Mouse (Mus musculus) heart, embryonic 16.5 days (tissue): ENCODE measurements at regions not wholly inside any gene's neighbourhood (a gene's known extent, or its start where the extent isn't known, plus 50 kb on each side); places are given as distances from the start of the nearest gene placed in this dataset.
"Not testable (repeated sequence)": the region's sequence is repeated elsewhere in the genome, so short reads cannot be mapped to it uniquely, and the experiment has no call there.

Experiments used
- ATAC-seq: fragments of 200-750 bp; cut with Nextera tagmentation; replicated peaks from 2 replicates; pipeline ENCODE4 v1.8.0; 2017; ENCODE audit warnings: moderate number of reproducible peaks; ENCODE audit not compliant: insufficient read depth, low FRiP score; ENCODE audit errors: extremely low read depth
- H3K27ac ChIP-seq: fragments of 300-500 bp; sonication (generic); 2 replicates; pipeline ENCODE4 v1.5.1; 2014; ENCODE audit warnings: mild to moderate bottlenecking, low read length, control low read depth, moderate library complexity
- H3K27me3 ChIP-seq: fragments of 300-500 bp; sonication (generic); 2 replicates; pipeline ENCODE4 v1.6.1; 2014; ENCODE audit warnings: low read length, mixed read lengths; ENCODE audit not compliant: control insufficient read depth, insufficient read depth
- H3K36me3 ChIP-seq: fragments of 300-500 bp; sonication (generic); 2 replicates; pipeline ENCODE4 v1.6.1; 2014; ENCODE audit not compliant: control insufficient read depth, insufficient read depth
- H3K4me1 ChIP-seq: fragments of 300-500 bp; sonication (generic); 2 replicates; pipeline ENCODE4 v1.6.1; 2014; ENCODE audit warnings: low read length, mixed read lengths; ENCODE audit not compliant: control insufficient read depth, insufficient read depth
- H3K4me2 ChIP-seq: fragments of 300-500 bp; sonication (generic); 2 replicates; pipeline ENCODE4 v1.6.1; 2014; ENCODE audit warnings: low read depth, mild to moderate bottlenecking, control low read depth, low read length
- H3K4me3 ChIP-seq: fragments of 300-500 bp; sonication (generic); 2 replicates; pipeline ENCODE4 v1.5.1; 2014; ENCODE audit warnings: mild to moderate bottlenecking, control low read depth, low read length
- H3K9ac ChIP-seq: fragments of 300-500 bp; sonication (generic); 2 replicates; pipeline ENCODE4 v1.6.1; 2014; ENCODE audit warnings: low read length, control low read depth
- H3K9me3 ChIP-seq: fragments of 300-500 bp; sonication (generic); replicated peaks from 2 replicates; pipeline ENCODE4 v1.6.1; 2016; ENCODE audit warnings: low read length; ENCODE audit not compliant: control insufficient read depth
- whole genome bisulfite sequencing: fragments of 180-500 bp; shearing (Covaris S2); extraction: QIAGEN DNeasy Blood & Tissue Kit; methylation state at CpG from one replicate; pipeline ENCODE4 v1.1.7; 2014; 5-methylcytosine and 5-hydroxymethylcytosine counted together

DNA sequence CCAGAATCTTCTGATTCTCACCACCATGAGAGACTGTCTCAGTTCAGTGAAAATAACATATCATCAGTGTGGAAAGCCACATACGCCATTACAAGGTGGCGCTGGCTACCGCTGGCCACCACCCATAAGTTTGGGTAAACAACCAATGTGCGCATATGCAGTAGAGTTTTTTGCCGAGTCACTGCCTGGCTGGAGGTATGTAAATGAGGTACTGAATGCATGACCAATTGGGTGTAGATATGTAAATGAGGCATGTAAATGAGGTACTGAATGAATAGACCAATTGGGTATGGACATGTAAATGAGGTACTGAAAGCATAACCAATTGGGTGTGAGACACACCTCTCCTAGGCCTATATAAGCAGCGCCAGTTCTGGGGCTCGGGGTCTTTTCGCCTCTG is 136.3 kb downstream of the Dad1 start:
- not testable (repeated sequence) for H3K27ac ChIP-seq, H3K4me3 ChIP-seq, H3K9me3 ChIP-seq, H3K4me1 ChIP-seq, H3K27me3 ChIP-seq, H3K9ac ChIP-seq, ATAC-seq, H3K36me3 ChIP-seq, H3K4me2 ChIP-seq
- 93% methylated on average over 8 of the region's 8 CpGs for WGBS

DNA sequence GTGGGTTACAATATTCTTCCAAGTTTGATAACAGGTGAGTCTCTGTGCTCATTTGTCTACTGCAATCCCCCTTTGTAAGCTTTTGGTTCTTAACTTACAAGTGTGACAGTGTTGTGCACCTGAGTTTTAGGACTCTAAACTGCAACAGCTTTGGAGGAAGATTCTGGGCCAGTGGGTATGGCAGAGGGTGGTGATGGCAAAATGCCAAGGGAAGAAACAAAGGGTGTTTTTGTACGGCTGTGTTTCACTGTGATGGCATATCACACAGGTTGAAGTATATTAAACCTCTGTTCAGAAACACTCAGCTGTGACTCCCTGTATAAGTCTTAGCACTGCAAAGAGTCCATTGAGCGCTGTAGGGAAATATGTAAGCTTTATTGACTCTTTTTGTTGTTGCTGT is 140.7 kb downstream of the Dad1 start:
- 65% methylated on average over 2 of the region's 2 CpGs for WGBS

DNA sequence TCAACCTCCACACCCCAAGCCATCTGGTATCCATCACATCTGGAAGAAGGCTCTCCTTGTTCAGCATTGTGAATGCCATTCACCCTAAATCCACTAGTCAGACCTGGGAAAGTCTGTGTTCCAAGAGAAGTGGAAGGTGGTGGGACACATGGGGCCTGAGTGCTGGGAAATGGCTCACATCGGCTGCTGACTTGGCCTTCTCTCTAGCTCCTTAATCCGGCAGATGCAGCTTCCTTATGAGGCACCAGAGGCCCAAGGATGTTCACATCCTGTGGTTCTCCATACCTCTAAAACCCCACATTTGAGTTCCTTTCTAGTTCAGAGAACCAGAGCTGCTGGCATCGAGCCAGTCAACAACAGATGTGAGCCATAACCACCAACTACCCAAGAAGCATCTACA is 142.9 kb downstream of the Dad1 start:
- H3K9ac ChIP-seq = no peak overlapping the region
- 0 out of 2 replicates have a peak, but pooled peaks have one; percentile 10 for ATAC-seq
- H3K4me1 ChIP-seq = peaks cover 17% of the 10 kb centered on the region
- H3K4me2 ChIP-seq = no peak overlapping the region
- 64% methylated on average over 3 of the region's 3 CpGs for WGBS
- no peak overlapping the region for H3K4me3 ChIP-seq
- no peaks in the 10 kb centered on the region for H3K9me3 ChIP-seq
- no peaks in the 10 kb centered on the region for H3K27me3 ChIP-seq
- no peaks in the 10 kb centered on the region for H3K36me3 ChIP-seq
- H3K27ac ChIP-seq = peak overlapping the region; percentile 39; the same call in 1 of the 2 replicates

More for the DNA sequence above, 140.7 kb downstream of the Dad1 start:
- ATAC-seq = no peak
- no peaks in the 10 kb centered on the region for H3K36me3 ChIP-seq
- H3K27ac ChIP-seq = no peak overlapping the region
- H3K4me1 ChIP-seq = peaks cover 11% of the 10 kb centered on the region
- no peak overlapping the region for H3K4me3 ChIP-seq
- no peak overlapping the region for H3K9ac ChIP-seq
- H3K27me3 ChIP-seq = no peaks in the 10 kb centered on the region
- H3K9me3 ChIP-seq = no peaks in the 10 kb centered on the region
- H3K4me2 ChIP-seq = no peak overlapping the region

DNA sequence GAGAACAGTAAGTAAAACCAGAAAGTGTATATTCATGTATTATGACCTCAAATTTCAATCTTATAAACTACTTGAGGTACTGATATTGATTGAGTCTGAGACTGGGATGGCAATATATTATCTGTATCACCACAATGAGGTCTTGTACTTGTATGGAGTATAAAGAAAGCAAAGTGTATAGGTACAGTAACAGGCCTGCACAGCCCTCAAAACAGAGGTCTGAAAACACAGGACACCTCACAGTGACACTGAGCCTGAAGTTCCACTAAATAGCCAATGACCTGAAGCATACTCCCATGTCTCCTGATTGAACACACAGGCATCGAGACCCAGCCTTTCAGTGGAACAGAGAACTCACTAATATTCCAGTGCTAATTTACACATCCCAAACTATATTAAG is 144.8 kb downstream of the Dad1 start:
- Histone ChIP-seq H3K4me2 (peak overlapping the region; percentile 55; the same call in 1 of the 2 replicates), H3K9ac (no peak overlapping the region), H3K27me3 (no peaks in the 10 kb centered on the region), H3K36me3 (no peaks in the 10 kb centered on the region), H3K27ac (no peak overlapping the region; the same call in 1 of the 2 replicates), H3K4me1 (peaks cover 17% of the 10 kb centered on the region), H3K4me3 (no peak overlapping the region), H3K9me3 (no peaks in the 10 kb centered on the region)
- no peak for ATAC-seq
- WGBS = 79% methylated on average over 1 of the region's 1 CpGs

DNA sequence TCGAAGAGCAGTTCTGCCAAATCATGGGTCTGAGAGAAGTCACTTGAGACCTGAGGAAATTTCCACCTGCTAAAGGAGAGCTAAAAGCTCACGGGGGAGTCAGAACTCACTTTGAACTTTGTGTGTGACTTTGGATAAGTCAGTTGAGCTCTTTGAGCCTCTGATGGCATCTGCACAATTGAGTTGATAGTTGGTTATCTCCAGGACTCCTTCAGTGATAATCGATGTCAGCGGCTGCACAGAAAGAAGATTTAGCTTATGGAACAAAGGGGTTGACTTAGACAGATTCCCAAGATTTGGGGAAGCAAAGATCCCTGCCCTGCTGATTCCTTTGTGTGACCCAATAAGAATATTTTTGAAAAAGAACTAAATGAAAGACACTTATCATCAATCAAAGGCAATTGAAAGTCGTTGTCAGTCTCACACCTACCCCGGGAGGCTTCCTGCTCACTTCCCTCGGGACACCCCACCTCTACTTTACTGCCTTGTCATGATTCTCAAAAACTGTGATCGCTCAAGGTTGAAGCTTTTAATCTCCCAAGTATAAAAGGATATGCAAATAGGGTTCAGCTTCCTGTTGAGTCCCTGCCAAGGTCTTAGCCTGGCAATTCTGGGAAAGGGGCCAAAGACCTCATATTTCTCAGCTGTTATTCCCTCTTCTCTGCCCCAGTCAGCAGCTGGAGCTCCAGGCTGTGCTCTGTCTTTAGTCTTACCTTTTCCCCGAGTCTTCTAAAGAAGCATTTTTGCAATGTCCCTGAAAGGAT is 145.4 kb downstream of the Dad1 start:
- Histone ChIP-seq H3K27ac (peak overlapping the region; percentile 12; the same call in 1 of the 2 replicates), H3K4me3 (no peak overlapping the region), H3K4me2 (peak overlapping the region; percentile 55), H3K9me3 (no peaks in the 10 kb centered on the region), H3K27me3 (no peaks in the 10 kb centered on the region), H3K36me3 (no peaks in the 10 kb centered on the region), H3K9ac (no peak overlapping the region), H3K4me1 (peaks cover 17% of the 10 kb centered on the region)
- 9% methylated on average over 9 of the region's 9 CpGs for WGBS
- peak; percentile 86 for ATAC-seq

DNA sequence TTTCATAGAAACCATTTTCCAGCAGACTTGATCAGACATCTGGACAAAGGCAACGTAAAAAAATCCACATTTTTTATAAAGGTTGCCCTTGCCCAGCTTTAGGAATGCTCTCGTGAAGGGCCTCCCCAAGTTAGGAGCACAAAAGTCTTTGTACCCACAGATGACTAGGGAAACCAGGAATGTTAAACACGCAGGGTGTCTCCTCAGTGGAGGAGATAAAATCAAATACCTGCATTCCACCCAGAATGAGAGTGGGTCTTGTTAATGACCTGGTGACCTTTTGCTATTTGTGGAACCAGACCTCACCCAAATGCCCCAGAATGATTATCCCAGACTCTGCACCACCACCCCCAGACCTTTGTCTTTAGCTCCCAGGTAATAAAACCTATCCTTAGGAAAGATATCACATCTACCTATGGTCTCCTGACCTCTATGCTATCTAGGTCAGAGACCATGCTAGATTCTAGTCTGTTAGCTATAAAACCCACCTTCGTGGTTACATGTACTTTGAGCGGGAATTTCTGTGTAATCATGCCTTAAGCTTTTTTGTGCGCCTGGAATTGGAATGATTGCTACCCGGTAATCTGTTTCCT is 146.6 kb downstream of the Dad1 start:
- H3K27me3 ChIP-seq = no peaks in the 10 kb centered on the region
- H3K36me3 ChIP-seq = no peaks in the 10 kb centered on the region
- no peak overlapping the region for H3K27ac ChIP-seq
- ATAC-seq = no peak
- 70% methylated on average over 7 of the region's 7 CpGs for WGBS
- peaks cover 17% of the 10 kb centered on the region for H3K4me1 ChIP-seq
- H3K4me2 ChIP-seq = no peak overlapping the region
- H3K9me3 ChIP-seq = no peaks in the 10 kb centered on the region
- H3K9ac ChIP-seq = no peak overlapping the region
- no peak overlapping the region for H3K4me3 ChIP-seq

DNA sequence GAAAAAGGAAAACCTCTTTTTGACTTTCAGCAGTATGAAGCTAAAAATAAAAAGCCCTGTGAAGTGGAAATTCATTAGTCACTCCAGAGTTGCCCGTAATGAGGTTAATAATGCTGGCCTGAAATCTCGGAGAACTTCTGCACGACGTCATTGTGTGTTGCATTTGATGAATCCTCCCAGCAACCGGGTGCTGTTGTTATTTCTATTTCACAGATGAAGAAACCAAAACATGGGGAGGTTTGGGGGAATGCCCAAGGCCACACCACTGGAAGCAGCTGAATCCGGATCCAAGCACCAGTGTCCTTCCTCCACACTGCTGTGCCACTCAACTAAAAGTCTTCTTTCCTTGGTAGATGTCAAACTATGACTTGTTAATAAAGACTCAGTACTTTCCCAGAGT is 149.7 kb downstream of the Dad1 start:
- 66% methylated on average over 6 of the region's 6 CpGs for WGBS
- Histone ChIP-seq H3K9me3 (no peaks in the 10 kb centered on the region), H3K4me2 (no peak overlapping the region), H3K9ac (no peak overlapping the region), H3K4me1 (peaks cover 19% of the 10 kb centered on the region), H3K27me3 (no peaks in the 10 kb centered on the region), H3K36me3 (no peaks in the 10 kb centered on the region), H3K4me3 (no peak overlapping the region), H3K27ac (no peak overlapping the region)
- no peak for ATAC-seq

DNA sequence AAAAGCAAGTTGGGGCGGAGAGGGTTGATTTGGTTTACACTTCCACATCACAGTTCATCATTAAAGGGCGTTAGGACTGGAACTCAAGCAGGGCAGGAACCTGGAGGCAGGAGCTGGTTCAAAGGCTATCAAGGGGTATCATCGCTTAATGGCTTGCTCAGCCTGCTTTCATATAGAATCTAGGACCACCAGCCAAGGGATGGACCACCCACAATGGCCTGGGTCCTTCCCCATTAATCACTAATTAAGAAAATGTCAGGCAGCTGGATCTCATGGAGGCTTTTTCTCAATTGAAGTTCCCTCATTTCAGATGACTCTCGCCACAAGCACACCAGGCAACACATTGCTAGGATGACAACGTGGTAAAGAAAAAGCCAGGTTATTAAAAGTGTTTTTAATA is 150.4 kb downstream of the Dad1 start:
- Histone ChIP-seq H3K27ac (no peak overlapping the region), H3K36me3 (no peaks in the 10 kb centered on the region), H3K4me1 (peaks cover 12% of the 10 kb centered on the region), H3K27me3 (no peaks in the 10 kb centered on the region), H3K4me2 (no peak overlapping the region), H3K4me3 (no peak overlapping the region), H3K9ac (no peak overlapping the region), H3K9me3 (no peaks in the 10 kb centered on the region)
- ATAC-seq = no peak
- WGBS = 83% methylated on average over 5 of the region's 5 CpGs

DNA sequence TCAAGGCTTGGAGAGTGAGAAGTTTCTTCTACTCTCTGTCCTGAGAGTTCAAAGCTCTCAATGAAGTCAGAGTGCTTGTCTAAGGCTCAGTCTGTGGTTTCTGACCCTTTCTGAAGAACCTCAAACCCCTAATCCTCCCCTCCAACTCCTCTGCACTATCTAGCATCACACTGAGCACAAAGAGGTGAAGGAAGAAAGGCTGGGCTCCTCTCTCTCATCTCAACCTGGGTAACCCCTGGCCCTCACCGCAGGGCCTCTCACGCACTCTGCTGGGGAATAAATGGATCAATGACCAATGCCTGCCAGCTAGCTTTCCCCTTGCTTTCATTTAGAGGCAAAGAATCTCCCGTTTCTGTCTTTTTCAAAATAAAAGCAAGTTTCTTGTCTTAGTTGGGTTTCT is 150.8 kb downstream of the Dad1 start:
- Histone ChIP-seq H3K36me3 (no peaks in the 10 kb centered on the region), H3K9ac (no peak overlapping the region), H3K4me3 (no peak overlapping the region), H3K4me2 (no peak overlapping the region), H3K27me3 (no peaks in the 10 kb centered on the region), H3K4me1 (peaks cover 12% of the 10 kb centered on the region), H3K9me3 (no peaks in the 10 kb centered on the region), H3K27ac (no peak overlapping the region)
- 60% methylated on average over 3 of the region's 3 CpGs for WGBS
- ATAC-seq = no peak
